Mouse (Mus musculus): Measurements from ENCODE around the gene Tbcc.
"Not testable (repeated sequence)": the region's sequence is repeated elsewhere in the genome, so short reads cannot be mapped to it uniquely, and the experiment has no call there.

Gene Tbcc

DNA sequence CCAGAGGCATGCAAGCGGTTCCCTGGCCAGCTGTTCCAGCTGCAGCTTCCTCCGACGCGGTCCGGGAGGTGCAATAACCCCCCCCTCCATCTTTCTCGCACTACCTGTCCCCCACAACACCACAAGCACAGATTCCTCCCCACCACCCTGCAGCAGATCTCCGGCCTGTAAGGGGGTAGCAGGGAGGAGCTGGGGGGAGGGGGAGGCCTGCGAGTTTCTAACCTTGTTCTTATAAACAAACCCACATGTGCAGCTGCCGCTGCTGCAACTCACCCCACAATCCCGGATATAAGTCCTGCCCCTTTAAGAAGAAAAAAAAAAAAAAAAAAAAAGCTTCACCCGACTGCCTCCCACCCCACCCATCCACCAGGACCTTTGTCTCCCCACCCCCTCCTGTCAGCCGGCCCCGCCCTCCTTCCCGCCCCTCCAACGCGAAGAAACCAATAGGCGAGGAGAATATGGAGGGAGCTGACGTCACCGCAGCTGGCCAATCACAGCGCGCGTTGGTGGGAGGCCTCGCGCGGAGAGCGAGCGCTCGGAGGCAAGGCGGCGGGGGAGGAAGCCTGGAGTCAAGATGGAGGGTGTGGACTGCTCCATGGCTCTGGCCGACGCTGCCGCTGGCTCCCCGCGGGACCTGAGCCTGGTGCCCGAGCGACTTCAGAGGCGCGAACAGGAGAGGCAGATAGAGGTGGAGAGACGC, at the start of gene Tbcc:
Tbcc (plus strand) TSS at position 569 of the 700 bp plus-strand sequence.
- DNase-seq (ENCODE audit: extremely low spot score), result peak; percentile 98

DNA sequence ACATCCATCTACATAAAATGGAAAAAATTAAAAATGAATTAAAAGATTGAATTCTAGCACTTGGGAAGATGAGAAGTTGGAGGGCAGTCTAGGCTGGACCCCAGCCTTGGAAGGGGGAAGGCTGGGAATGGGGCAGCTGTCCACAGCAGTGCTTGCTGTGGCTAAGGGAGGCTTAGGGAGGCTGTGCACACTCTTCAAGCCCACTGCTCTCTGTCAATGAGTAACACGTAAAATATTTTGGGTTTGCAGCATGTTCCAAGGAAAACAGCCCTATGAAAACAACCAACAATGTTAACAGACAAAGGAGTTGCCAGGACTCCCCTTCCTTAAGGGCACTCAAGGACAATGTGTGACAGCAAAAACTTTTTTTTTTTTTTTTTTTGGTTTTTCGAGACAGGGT, 47.5 kb upstream of the Tbcc start:
- DNase-seq (ENCODE audit: extremely low spot score), result no peak

DNA sequence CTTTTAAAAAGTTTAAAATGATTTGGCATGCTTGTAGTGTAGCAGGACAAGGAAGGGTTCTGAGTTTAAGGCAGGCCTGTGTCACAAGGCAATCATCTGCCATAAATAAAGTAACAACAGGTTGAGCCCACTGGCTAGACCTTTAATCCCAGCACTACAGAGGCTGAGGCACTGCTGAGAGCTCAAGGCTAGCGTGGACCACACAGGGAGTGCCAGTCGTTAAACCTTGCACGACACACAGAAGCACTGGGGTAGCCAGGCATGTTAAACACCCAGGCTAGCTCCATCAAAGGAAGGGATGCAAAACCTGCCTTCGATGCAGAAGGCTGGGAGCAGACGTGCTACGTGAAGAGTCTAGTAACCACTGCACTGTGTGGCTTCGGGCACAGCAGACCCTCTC, 46.8 kb upstream of the Tbcc start:
- DNase-seq (ENCODE audit: extremely low spot score), result no peak

DNA sequence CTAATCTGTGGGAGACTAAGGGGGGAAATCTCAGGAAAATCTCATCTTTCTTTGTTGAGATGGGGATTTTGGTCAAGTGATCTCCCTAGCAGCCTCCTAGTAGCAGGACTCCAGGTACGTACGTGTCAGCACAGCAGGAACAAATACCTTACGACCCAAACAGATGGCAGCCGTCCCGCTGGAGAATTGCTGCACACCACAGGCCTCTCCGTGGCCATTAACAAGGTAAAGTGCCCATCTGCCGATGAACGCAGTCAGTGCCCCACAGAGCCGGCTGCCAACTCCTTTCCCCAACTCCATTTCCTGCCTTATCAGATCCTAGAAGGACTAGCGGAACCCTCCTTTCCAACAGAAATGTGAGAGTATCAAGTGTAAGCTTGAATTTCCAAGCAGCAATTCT, 45.7 kb upstream of the Tbcc start:
- no peak for DNase-seq (ENCODE audit: extremely low spot score)

DNA sequence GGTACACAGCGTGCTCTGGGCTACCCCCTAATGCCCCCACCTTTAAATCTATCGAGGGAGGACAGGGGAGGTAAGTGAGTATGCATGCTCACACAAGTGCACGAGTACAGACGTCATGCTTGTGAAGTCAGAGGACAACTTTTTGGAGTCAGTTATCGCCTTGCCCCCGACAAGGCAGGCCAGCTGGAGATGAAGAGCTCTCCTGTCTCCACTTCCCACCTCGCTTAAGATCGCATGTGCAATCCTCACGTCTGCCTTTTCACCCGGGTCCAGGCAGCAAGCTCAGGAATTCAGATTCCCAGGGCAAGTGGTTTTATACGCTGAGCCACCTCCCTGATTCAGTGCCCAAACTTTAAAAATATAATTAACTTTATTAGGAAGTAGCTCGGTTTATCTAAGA, 45.2 kb upstream of the Tbcc start:
- no peak for DNase-seq (ENCODE audit: extremely low spot score)

DNA sequence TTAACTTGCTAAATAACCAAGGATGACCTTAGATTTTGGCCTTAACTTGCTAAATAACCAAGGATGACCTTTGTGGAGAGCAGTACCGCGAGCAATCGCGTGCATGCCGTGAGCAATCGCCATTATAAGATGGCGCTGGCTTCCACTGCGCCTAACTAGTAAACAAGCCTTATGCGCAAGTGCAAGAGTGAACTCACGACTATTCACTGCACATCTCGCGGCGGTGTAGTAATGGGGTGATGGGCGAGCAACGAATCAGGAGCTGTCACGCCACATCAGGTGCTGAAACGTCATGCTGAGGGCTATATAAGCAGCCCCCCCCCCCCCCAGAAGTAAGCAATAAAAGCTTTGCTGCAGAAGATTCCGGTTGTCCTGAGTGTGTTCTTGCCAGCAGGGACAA, 43.9 kb upstream of the Tbcc start:
- not testable (repeated sequence) for DNase-seq (ENCODE audit: extremely low spot score)

DNA sequence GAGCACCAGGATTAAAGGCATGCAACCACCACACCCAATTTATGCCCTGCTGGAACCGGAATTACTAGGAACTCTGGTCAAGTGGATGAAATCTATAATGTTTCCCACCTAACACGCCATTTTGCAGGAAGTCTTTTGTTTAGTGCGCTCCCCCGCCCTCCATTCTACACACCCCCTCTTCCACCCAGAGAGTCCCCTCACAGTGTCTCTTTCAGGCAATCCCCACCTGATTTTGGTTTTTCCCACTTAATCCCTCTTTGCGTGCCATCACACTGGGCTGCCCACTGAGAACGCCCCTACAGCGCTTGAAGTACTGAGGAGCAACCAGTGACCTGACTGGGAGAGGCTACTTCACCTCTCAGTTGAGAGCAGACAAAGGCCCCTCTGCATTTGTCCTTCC, 43.3 kb upstream of the Tbcc start:
- DNase-seq (ENCODE audit: extremely low spot score), result no peak

DNA sequence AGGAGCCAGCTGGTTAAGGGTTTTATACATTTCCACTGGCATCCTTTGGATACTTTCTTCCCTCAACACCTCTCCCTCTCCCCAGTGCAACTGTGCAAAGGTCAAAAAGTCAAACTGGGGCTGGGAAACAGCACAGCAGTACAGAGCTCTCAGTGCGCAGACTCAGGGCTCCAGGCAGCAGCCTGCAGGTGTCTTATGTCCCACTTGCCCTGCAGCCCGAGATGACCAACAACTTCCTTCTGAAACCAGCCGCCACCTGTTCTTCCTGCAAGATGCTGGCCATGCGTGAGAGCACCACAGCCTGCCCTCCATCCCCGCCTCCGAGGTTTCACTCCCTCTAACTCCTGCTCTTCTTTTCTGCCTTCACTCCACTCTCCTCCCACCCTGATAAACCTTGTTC, 37.8 kb upstream of the Tbcc start:
- peak; percentile 43 for DNase-seq (ENCODE audit: extremely low spot score)

DNA sequence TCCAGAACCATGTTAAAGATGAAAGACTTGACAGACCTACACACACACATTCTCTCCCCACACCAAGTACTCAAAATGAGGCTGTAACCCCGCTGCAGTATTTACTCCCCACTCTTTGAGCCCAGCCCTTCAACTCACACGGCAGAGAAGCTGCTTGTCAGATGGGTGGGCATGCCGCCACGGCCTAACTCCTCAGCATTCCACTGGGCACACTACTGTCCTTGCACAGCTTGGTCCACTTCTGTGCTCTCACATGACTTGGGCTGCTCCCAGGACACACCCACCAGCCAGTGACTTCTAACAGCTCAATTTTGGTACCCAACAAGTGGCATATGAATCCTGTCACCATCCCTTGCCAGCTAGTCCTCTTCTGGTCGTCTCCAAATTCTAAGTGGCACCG, 37.2 kb upstream of the Tbcc start:
- no peak for DNase-seq (ENCODE audit: extremely low spot score)

DNA sequence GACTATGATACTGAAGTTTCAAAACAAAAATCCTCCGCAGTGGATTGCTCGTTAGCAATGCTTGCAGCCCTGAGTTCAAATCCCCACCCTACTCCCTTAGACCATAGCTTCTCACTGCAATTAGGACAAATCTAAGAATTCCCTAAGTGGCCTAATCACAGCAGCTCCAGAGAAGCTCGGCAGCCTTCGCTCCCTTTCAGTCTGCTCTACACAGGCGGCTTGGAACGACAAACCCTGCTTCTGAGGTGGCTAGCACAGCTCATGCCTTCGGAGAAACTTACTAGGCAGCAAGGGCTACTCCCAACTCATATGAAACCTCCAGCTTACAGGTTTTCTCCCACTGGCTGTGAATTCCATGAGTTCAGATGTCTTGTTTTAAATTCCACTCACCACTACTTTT, 36.4 kb upstream of the Tbcc start:
- no peak for DNase-seq (ENCODE audit: extremely low spot score)

DNA sequence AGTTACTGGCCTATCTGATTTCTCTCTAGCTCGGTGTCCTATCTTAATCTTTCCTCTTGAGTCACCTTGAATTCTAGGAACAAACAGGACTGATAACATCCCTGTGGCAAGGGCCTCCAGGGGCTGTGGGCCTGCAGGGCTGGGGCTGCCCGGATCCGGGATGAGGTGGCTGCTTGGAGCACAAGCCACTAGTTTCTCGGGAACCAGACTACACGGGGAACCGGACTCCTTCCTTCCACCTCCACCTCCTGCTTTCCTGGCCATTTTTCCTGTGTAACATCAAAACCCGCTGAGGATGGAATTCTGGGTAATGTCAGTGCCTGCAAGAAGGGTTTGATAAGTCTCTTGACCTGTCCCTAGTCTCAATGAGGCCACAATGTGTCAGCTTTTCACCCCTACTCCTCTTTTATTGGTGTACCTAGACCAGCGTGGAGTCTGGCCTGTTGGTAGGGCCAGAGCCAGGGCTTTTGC, 35.8 kb upstream of the Tbcc start:
- no peak for DNase-seq (ENCODE audit: extremely low spot score)

DNA sequence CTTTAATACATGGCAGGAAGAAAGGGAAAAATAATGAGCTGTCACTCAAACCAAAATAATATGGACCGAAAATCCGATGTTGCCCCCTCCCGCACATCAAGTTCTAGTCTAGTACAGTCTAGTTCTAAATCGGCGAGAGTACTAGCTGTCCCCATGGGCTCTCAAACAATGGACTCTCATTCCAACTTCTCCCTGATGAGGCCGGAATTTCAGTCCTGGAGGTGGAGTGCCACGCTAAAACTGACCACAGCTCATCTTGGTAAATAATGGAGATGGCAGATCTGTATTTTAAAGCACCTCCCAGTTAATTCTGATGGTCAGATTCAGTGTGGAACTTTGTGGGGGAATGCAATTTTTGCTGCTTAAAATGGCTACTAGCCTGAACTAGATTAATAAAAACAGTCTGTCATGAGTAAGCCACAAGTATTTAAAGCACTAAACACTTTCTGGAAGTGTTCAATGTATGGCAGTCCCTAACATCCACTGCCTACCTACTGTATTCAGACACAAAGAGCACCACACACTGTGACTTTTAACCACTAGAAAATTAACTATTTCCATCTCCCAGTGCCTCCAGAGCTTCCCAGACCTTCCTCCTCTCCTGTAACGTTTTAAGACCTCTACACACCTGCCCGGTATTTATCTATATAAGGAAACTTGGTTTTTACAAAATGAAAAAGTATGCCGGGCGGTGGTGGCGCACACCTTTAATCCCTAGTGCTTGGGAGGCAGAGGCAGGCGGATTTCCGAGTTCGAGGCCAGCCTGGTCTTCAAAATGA, 35.0 kb upstream of the Tbcc start:
- DNase-seq (ENCODE audit: extremely low spot score), result no peak

DNA sequence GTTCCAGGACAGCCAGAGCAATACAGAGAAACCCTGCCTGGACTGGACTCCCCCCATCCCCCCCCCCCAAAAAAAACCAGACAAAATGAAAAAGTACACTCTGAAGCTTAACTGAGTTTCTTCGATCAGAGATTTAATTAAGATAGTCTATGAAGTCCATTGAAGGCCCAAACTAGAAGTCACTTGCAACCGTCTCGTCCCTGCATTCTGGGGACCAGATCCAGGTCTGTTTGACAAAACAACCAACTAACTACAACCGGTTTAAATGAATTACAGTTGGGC, 34.4 kb upstream of the Tbcc start:
- no peak for DNase-seq (ENCODE audit: extremely low spot score)

DNA sequence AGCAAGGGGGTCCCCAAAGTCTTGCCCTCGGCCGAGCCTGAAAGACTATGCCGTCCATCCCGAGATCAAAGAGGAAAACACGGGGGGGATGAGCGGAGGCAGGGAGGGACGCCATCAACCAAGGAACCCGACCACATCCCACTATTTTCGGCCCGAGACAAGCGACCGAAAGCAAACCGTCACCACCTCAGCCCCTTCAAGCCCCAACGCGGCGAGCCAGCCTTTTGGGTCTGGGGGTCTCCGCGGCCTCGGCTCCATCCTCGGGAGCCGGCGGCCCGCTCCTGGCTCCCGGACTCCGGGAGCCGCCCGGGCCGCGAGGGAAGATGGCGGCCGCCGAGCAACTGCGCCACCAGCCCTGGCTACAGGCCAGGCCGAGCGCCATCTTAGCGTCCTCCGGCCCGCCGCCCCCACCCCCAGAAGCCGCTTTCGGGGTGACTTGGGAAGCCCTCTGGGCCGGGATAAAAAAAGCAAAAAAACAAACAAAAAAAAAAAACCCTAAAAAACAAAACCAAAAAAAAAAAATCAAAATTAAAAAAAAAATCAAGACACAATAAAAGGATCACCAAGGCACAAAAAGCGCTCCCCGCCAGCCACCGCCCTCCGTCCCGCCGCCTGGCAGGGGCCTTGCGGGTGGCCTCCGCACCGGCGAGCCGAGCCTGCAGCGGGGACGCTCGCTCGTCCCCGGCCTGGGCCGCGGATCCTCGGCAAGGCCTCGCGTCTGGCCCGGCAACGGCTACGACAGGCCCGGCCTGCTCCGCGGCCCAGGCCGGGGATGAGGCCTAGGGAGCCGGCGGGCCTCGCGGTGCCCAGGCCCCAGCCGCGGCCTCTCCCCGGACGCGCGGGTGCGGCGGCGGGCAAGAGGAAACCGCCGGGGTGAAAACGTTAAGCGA, 33.8 kb upstream of the Tbcc start:
- DNase-seq (ENCODE audit: extremely low spot score), result peak; percentile 73

DNA sequence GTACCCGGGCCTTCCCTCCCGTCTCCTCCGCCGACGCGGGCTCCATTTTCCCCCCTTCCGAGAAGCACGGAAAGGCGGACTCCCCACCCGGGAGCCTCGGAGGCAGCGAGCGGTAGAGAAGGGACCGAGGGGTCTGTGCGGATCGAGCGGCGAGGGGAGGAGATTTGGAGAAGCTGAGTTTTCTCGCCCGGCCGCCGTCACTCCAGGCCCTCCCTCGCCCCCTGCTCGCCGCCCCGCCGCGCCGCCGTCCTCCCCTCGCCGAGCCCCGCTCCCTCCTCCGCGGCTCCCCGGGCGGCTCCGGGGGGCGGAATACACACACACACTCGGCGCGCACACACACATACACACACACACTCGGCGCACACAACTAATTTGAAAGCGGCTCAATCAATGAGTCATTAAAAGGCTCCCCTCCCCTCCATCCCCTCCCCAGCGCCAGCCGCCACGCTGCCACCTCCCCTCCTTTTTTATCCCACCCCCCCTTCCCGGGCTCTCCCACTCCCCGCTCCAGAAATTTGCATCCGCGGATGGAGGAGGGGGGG, 33.1 kb upstream of the Tbcc start:
- DNase-seq (ENCODE audit: extremely low spot score), result peak; percentile 91

DNA sequence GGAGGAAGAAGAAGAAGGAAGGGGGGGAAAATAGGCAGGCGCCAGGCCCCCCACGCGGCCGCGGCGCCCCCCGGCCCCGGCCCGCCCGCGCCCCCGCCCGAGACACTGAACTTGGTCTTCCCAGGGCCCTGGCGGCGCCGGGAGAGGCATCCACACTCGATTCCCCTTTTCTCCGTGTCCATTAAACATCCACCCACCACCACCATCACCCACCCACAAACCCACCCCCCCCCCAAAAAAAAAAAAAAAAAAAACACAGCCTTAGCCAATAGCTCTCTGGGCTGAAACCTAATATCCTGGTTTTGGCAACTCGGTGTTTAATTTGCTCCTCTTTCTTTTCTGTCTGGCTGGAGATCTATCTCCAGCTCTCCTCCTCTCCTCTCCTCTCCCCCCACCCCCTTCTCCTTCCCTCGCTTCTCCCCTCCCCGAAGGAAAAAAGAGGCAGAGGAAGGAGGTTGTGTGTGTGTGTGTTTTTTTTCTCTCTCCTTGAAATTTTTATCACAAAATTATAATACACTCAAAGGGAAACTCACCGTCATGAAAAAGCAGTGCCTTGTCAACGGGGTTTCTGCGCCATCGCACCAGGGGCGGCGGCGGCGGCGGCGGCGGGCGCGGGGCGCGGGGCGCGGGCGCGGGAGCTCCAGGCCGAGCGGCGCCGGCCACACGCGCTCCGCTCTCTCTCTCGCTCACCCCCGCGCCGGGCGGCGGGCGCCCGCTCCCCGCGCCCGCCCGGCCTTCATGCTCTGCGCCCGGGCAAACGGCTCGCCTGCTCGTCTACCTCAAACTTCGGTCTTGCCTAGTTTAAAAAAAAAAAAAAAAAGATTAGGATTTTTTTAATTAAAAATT, 32.4 kb upstream of the Tbcc start, which contains the start of gene Bicral:
Bicral (minus strand) TSS at position 580 of the 846 bp plus-strand sequence.
- DNase-seq (ENCODE audit: extremely low spot score), result peak; percentile 86

DNA sequence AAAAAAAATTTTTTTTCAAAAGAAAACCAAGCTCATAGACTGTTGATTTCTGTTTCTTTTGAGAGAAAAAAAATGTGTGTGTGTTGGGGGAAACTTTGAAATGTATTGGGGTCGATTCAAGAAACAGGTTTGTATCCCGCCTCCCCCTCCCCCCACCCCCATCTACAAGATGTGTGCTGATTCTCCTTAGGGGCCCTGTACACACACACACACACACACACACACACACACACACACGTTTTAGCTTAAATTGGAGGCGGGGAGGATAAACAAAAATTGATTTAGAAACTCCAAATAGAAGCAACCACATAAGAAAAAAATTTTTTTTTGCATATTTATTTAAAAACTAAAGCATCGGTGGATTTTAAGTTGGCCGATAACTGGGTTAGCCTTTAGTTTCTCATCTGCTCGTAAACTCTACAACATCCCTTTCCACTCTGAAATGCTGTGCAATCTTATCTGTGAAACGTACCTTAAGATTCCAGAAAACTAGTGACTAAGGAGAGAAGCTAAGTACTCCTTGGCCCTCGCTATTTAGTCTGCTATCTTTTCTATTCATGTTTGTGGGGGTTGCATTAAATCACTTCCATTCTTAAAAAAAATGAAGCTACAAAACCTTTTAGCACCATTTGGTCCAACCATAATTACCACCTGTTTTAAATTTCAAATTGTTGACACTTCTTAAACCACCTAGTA, 31.6 kb upstream of the Tbcc start:
- no peak for DNase-seq (ENCODE audit: extremely low spot score)

DNA sequence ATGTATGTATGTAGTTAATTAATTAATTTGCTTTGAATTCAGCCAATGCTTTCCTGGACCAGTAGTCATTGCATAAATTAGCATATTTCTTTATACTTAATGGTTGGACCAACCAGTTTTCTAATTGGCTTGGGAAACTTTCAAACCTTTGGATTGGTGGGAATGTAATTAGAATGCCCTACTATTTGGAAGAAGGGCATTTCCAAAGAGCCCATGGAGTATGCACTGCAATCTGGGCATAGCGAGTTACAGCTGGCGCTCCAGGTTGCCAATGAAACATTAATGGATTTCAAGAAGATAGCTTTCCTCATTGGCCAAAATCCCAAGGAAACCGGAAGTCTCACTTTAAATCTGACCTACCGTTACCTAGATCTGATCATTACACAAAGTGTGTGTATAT, 30.4 kb upstream of the Tbcc start:
- no peak for DNase-seq (ENCODE audit: extremely low spot score)

DNA sequence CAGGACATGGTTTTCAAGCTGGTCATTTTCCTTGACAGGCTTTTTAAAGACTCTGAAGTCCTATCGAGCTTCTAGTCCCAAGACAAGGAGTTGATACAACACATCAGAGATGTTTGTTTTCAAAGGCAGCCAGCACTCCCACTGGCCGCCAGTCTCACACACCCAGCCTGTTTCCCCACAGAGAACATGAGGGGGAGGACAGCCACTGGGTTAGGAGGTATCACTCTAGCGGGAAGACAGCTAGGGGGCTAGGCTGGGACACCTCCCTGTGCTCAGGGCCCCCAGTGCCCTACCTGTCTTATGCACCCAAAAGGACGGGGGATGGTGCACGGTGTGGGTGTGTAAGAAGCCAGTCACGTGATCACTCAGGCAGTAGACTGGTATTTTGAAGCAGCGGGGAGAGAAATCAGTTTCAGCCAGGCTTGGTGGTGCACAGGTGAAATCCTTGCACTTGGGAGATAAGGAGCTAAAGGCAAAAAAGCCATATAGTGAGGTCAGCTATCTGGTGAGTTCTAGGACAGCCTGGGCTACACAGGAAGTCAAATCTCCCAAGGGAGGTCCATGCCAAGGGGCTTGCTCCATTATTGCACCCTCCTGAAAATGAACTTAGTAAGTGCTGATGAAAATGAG, 25.8 kb upstream of the Tbcc start:
- no peak for DNase-seq (ENCODE audit: extremely low spot score)

DNA sequence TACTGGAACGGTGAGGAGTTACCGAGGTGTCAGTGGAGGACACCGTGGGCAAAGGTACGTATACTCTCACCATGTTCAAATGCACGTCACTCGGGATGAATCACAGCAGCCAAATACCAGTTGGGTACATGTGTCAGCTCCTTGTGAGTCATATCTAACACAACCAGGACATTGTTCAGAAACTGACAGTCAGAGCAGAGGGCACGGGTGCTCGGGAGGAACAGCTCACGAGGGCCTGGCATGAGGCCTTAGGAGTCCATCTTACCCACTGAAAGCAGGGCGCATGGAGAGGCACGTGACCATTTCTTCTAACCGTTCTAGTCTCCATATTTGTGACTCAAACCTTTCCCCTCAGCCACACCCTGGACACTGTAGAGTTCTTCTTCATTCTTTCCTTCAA, 23.6 kb upstream of the Tbcc start:
- no peak for DNase-seq (ENCODE audit: extremely low spot score)

Measured in embryo, embryonic 9.5 days (tissue).